Mouse (Mus musculus) intestine, embryonic 14.5 days (tissue): ENCODE results near the gene Rdh5. TPM values are rescaled to one million over a fixed set of nuclear protein-coding genes. Genes with fewer than 3 reads are reported as not detected.

Source experiments
- ATAC-seq: fragments of 200-750 bp; cut with Nextera tagmentation; replicated peaks from 2 replicates; pipeline ENCODE4 v1.8.0; 2017; ENCODE audit warnings: low read depth, moderate number of reproducible peaks, moderate TSS enrichment, moderate library complexity; ENCODE audit not compliant: low FRiP score, low TSS enrichment
- DNase-seq: peaks from one replicate; pipeline ENCODE4 v3.0.0-alpha.2; 2018; ENCODE audit warnings: low spot score
- H3K27ac ChIP-seq: fragments of 300-500 bp; sonication (generic); 2 replicates; pipeline ENCODE4 v1.5.1; 2014; ENCODE audit warnings: low read depth, mild to moderate bottlenecking, control low read depth
- H3K27me3 ChIP-seq: fragments of 300-500 bp; sonication (generic); replicated peaks from 2 replicates; pipeline ENCODE4 v1.6.1; 2014; ENCODE audit warnings: low read length, control low read depth; ENCODE audit not compliant: control insufficient read depth, insufficient read depth
- H3K36me3 ChIP-seq: fragments of 300-500 bp; sonication (generic); 2 replicates; pipeline ENCODE4 v1.6.1; 2014; ENCODE audit warnings: low read length, control low read depth; ENCODE audit not compliant: control insufficient read depth, insufficient read depth
- H3K4me1 ChIP-seq: fragments of 300-500 bp; sonication (generic); replicated peaks from 2 replicates; pipeline ENCODE4 v1.6.1; 2014; ENCODE audit warnings: low read length, control low read depth, mixed read lengths; ENCODE audit not compliant: control insufficient read depth, insufficient read depth
- H3K4me2 ChIP-seq: fragments of 300-500 bp; sonication (generic); 2 replicates; pipeline ENCODE4 v1.6.1; 2014; ENCODE audit warnings: low read length
- H3K4me3 ChIP-seq: fragments of 300-500 bp; sonication (generic); 2 replicates; pipeline ENCODE4 v1.5.1; 2014; ENCODE audit warnings: low read depth, low read length, control low read depth, mixed read lengths
- H3K9ac ChIP-seq: fragments of 300-500 bp; sonication (generic); 2 replicates; pipeline ENCODE4 v1.6.1; 2014; ENCODE audit warnings: mild to moderate bottlenecking, low read length
- H3K9me3 ChIP-seq: fragments of 300-500 bp; sonication (generic); 2 replicates; pipeline ENCODE4 v1.6.1; 2016; ENCODE audit warnings: low read length, control low read depth; ENCODE audit not compliant: control insufficient read depth
- WGBS: fragments of 180-500 bp; shearing (Covaris S2); extraction: QIAGEN DNeasy Blood & Tissue Kit; methylation state at CpG from one replicate; pipeline ENCODE4 v1.1.7; 2014; 5-methylcytosine and 5-hydroxymethylcytosine counted together
- polyA plus RNA-seq: library from polyadenylated mRNA; unstranded; fragments of >200 nt; fragmentation: Nextera tagmentation; extraction: Ambion mirVana; gene quantifications from 2 replicates; pipeline ENCODE4 v1.2.1, GENCODE M21; 2014

The Rdh5 gene
- polyA plus RNA-seq, 1 experiment from 2014 or later, result 11.5 TPM

GRCm38 (mm10) chr10:128950208-128950887, 27.7 kb upstream of the Rdh5 start:
- Histone ChIP-seq H3K9ac (no peak overlapping the region), H3K27ac (no peak overlapping the region), H3K9me3 (no peaks in the 10 kb centered on the region), H3K4me2 (no peak overlapping the region), H3K4me1 (no peaks in the 10 kb centered on the region), H3K36me3 (no peaks in the 10 kb centered on the region), H3K4me3 (no peak overlapping the region), H3K27me3 (no peaks in the 10 kb centered on the region)
- WGBS, result 65% methylated on average over 16 of the region's 16 CpGs
- no peak for ATAC-seq
- DNase-seq, result no peak

GRCm38 (mm10) chr10:128947496-128947895, 24.8 kb upstream of the Rdh5 start:
- H3K4me2 ChIP-seq, result no peak overlapping the region
- no peaks in the 10 kb centered on the region for H3K4me1 ChIP-seq
- DNase-seq (no peak), ATAC-seq (no peak)
- 94% methylated on average over 4 of the region's 4 CpGs for WGBS
- no peaks in the 10 kb centered on the region for H3K27me3 ChIP-seq
- no peak overlapping the region for H3K4me3 ChIP-seq
- H3K36me3 ChIP-seq, result no peaks in the 10 kb centered on the region
- H3K9me3 ChIP-seq, result no peaks in the 10 kb centered on the region
- no peak overlapping the region for H3K9ac ChIP-seq
- H3K27ac ChIP-seq, result no peak overlapping the region

GRCm38 (mm10) chr10:128945675-128946074, 23.0 kb upstream of the Rdh5 start:
- Histone ChIP-seq H3K36me3 (no peaks in the 10 kb centered on the region), H3K4me3 (no peak overlapping the region), H3K27ac (no peak overlapping the region), H3K9me3 (no peaks in the 10 kb centered on the region), H3K4me2 (no peak overlapping the region), H3K4me1 (no peaks in the 10 kb centered on the region), H3K27me3 (no peaks in the 10 kb centered on the region), H3K9ac (no peak overlapping the region)
- ATAC-seq (no peak), DNase-seq (no peak)
- 19% methylated on average over 3 of the region's 3 CpGs for WGBS

- no peak overlapping the region for H3K4me2 ChIP-seq
- ATAC-seq (no peak), DNase-seq (no peak)
- no peak overlapping the region for H3K9ac ChIP-seq
- no peak overlapping the region for H3K4me3 ChIP-seq
- WGBS, result 85% methylated on average over 10 of the region's 10 CpGs
- peaks cover 8% of the 10 kb centered on the region for H3K27me3 ChIP-seq
- no peaks in the 10 kb centered on the region for H3K9me3 ChIP-seq
- H3K27ac ChIP-seq, result no peak overlapping the region
- no peaks in the 10 kb centered on the region for H3K36me3 ChIP-seq
- H3K4me1 ChIP-seq, result no peaks in the 10 kb centered on the region
Measured at GRCm38 (mm10) chr10:128940475-128941061, 17.9 kb upstream of the Rdh5 start.

- no peak overlapping the region for H3K4me2 ChIP-seq
- no peaks in the 10 kb centered on the region for H3K4me1 ChIP-seq
- peaks cover 24% of the 10 kb centered on the region for H3K27me3 ChIP-seq
- DNase-seq (no peak), ATAC-seq (no peak)
- H3K9ac ChIP-seq, result no peak overlapping the region
- 46% methylated on average over 5 of the region's 5 CpGs for WGBS
- H3K36me3 ChIP-seq, result no peaks in the 10 kb centered on the region
- H3K9me3 ChIP-seq, result no peaks in the 10 kb centered on the region
- no peak overlapping the region for H3K4me3 ChIP-seq
- H3K27ac ChIP-seq, result no peak overlapping the region
Measured at GRCm38 (mm10) chr10:128938974-128939373, 16.3 kb upstream of the Rdh5 start.

- DNase-seq (no peak), ATAC-seq (no peak)
- Histone ChIP-seq H3K4me2 (no peak overlapping the region), H3K9ac (no peak overlapping the region), H3K4me1 (no peaks in the 10 kb centered on the region), H3K4me3 (no peak overlapping the region), H3K27me3 (peaks cover 29% of the 10 kb centered on the region), H3K9me3 (no peaks in the 10 kb centered on the region), H3K36me3 (no peaks in the 10 kb centered on the region), H3K27ac (no peak overlapping the region)
- WGBS, result 81% methylated on average over 9 of the region's 9 CpGs
Measured at GRCm38 (mm10) chr10:128938457-128938856, 15.8 kb upstream of the Rdh5 start.

GRCm38 (mm10) chr10:128937756-128938390, 15.2 kb upstream of the Rdh5 start:
- 70% methylated on average over 12 of the region's 12 CpGs for WGBS
- DNase-seq, result no peak

GRCm38 (mm10) chr10:128935826-128936440, 13.2 kb upstream of the Rdh5 start:
- no peak for DNase-seq
- Histone ChIP-seq H3K9ac (no peak overlapping the region), H3K36me3 (no peaks in the 10 kb centered on the region), H3K27me3 (peaks cover 55% of the 10 kb centered on the region), H3K4me3 (no peak overlapping the region), H3K4me2 (no peak overlapping the region), H3K9me3 (no peaks in the 10 kb centered on the region), H3K27ac (no peak overlapping the region), H3K4me1 (no peaks in the 10 kb centered on the region)
- no peak for ATAC-seq
- WGBS, result 73% methylated on average over 8 of the region's 8 CpGs

More at GRCm38 (mm10) chr10:128937756-128938390, 15.2 kb upstream of the Rdh5 start:
- peaks cover 35% of the 10 kb centered on the region for H3K27me3 ChIP-seq
- H3K4me1 ChIP-seq, result no peaks in the 10 kb centered on the region
- H3K4me3 ChIP-seq, result no peak overlapping the region
- no peaks in the 10 kb centered on the region for H3K9me3 ChIP-seq
- H3K36me3 ChIP-seq, result no peaks in the 10 kb centered on the region
- no peak overlapping the region for H3K27ac ChIP-seq
- no peak overlapping the region for H3K9ac ChIP-seq
- ATAC-seq, result no peak
- H3K4me2 ChIP-seq, result no peak overlapping the region
